Mouse (Mus musculus) naive thymus-derived CD4-positive, alpha-beta T cell, adult 2 months (primary cell): ENCODE measurements around the gene Acsf3.

Experiments
- DNase-seq: peaks from one replicate; pipeline ENCODE4 v3.0.0-alpha.2; 2011; ENCODE audit warnings: low read depth

The Acsf3 gene

GRCm38 (mm10) chr8:122761109-122761508 lies 14.2 kb upstream of the Acsf3 start:
- DNase-seq = no peak

GRCm38 (mm10) chr8:122762731-122763266 lies 12.5 kb upstream of the Acsf3 start:
- no peak for DNase-seq

GRCm38 (mm10) chr8:122763267-122763738 lies 12.0 kb upstream of the Acsf3 start:
- no peak for DNase-seq

DNA sequence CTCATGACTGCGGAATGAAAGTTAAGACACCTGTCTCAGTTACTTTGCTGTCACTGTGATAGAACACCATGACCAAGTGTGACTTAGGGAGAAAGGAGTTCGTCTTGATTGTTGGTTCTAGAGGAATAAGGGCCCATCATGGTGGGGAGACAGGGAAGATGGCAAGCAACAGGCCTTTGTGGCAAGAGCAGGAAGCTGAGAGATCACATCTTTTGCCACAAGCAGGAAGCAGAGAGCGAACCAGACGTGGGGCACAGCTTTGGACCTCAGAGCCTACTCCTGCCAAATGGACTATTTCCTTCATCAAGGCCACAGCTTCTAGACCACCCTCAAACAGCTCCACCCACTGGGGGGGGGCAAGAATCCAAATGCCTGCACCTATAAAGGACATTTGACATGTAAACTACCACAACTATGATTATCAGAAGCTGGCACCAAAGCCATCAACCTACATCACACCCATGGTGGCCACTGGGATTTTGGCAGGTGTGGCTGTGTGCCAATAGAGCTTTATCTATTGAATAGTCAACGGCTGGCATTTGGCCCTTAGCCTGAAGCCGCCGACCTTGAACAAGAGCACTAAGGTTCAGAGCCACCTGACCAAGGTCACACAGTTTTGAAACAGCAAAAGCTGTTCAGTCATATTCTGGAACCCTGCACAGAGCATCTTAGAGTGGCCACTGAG lies 10.4 kb upstream of the Acsf3 start:
- no peak for DNase-seq

DNA sequence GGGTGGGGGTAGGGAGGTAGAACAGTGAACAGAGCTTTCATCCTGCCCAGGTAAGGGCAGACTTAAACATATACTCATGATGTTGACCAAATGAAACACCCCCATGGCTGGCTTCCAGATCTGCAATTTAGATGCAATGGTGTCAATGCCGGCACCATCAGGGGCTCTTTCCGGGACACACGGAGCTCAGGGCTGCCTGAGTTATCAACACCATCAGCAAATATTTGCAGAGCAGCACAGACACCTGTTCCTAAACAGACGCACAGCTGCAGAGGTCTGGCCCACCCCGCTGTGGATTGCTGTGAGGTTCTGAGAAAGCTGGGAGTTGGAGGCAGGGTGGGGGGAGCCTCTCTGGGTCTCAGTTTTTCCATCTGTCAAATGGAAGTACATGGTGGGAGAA lies 9.1 kb upstream of the Acsf3 start:
- no peak for DNase-seq

DNA sequence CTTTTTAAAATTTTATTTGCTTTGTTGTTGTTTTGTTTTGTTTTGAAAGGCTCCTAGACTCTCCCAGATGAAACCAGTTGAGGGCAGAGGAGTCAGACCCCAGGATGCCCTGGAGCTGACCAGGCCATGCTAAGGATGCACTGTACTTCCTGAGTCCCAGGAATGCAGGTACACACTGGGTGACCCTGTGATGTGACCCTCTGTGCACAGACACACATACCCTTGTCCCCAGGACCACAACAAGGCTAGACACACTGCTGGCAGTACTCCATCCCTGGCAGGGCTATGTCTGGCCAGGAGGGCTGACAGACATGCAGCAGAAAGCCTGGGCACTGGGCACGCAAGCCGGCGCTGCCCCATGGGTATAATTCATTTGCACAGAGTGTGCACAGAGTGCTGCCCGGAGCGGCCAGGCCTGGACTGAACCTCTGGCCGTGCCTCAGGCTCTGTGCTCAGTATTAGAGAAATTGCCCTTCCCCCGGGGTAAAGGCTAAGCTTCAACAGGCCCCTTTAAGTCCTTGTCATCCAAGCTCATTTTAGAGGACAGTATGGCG lies 8.6 kb upstream of the Acsf3 start:
- no peak for DNase-seq

DNA sequence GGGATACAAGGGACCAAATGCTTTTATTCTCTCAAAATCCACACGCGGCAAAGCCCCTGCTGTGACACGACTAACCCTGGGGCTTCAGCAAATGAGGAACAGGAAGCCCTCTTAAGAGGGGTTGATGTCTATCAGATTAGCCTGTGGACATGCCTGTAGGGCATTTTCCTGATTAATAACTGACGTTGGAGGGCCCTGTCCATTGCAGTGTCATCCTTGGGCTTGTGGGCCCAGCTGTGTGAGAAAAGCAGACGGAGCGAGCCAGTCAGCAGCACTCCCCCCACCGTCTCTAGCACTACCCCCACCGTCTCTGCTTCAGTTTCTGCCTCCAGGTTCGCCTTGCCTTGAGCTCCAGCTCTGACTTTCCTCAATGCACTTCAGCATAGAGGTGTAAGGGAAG lies 8.1 kb upstream of the Acsf3 start:
- DNase-seq = no peak

DNA sequence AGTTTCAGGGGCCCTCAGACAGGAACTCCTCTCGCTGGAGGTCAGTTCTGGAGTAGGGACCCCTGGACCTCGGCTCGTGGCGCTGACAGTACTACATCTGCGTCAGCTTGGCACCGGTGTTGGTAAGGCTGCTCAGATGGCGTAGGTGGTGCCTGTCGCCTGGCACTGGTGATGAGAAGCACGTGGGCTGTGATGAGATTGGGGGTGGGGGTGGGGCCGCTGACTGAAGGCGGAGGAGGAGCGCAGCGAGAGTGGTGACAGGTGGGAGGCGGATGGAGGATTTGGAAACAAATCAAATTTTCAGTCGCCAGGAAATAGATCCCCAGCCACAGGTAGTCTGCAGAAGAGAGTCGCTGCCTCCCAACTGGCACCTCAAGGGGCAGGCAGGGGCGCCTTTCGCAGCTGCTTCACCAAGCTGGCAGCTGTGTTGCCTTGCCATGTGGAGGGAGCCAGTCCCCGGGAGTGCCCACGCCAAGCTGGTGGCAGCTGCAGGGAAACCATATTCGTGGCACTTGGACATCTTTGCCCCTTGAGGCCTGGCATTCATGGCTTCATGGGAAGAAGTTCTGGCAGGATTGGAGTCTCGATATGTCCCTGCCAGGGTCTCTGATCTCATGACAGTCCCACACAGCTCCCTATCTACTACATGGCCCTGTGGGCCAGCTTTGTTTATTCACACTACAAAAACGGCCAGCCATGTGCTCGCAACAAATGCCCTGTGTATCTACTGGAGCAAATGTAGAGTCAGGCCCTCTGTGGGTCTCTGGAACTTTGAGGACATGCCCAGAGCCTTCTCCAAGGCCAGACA lies 5.8 kb upstream of the Acsf3 start:
- DNase-seq = peak; percentile 65

GRCm38 (mm10) chr8:122772431-122773060 lies 2.7 kb upstream of the Acsf3 start:
- DNase-seq = no peak

GRCm38 (mm10) chr8:122777701-122778100 lies 2.4 kb downstream of the Acsf3 start:
- DNase-seq = no peak

DNA sequence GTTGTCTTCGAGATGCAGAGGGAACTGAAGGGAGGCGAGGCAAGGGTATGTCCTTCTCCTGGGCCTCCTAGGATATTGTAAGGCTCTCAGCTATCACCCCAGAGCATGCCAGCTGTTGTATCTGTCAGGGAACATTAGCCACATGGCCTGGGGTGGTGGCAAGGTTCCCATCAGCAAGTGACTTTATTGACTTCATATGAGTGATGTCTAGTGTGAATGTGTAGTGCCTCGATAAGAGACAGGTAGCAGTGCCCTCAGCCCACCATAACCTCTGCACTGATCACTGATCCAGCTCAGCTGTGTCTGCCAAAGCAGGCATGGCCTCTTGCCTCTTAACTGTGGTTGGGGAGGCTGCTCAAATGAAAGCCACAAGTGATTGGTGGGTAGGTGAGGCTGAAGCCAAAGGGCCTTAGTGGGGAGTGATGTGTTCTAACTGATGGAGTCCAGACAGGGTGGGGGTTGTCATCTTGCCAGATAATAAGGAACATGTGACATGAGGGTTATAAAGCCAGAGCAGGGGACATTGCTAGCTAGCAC lies 3.5 kb downstream of the Acsf3 start:
- no peak for DNase-seq

DNA sequence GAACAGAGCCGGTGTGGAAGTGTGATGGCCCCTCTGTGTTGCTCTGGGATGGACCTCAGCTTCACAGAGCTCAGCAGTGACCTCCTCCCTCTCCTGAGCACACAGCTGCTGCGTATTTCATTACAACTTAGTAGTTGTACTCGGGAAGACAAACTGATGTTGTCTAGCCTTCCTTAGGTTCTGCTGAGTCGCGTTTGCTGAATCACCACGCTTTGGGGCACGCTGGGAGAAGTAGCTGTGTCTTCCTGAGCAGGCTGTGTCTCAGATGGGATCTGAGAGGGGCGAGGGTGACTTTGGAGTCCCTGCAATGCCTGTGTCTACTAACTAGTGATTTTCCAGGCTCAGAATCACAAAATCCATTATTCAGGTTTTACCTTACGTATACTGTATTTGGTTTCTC lies 4.0 kb downstream of the Acsf3 start:
- no peak for DNase-seq

GRCm38 (mm10) chr8:122784756-122785155 lies 9.5 kb downstream of the Acsf3 start:
- no peak for DNase-seq

- no peak for DNase-seq
These were observed 14.5 kb downstream of the Acsf3 start for GRCm38 (mm10) chr8:122789796-122790195.

GRCm38 (mm10) chr8:122793375-122794174 lies 18.3 kb downstream of the Acsf3 start:
- no peak for DNase-seq

GRCm38 (mm10) chr8:122794175-122794454 lies 18.8 kb downstream of the Acsf3 start:
- no peak for DNase-seq

- no peak for DNase-seq
These were observed 28.8 kb downstream of the Acsf3 start for GRCm38 (mm10) chr8:122803906-122804761.

GRCm38 (mm10) chr8:122805349-122805748 lies 30.1 kb downstream of the Acsf3 start:
- DNase-seq = no peak

GRCm38 (mm10) chr8:122806956-122807538 lies 31.8 kb downstream of the Acsf3 start:
- no peak for DNase-seq

DNA sequence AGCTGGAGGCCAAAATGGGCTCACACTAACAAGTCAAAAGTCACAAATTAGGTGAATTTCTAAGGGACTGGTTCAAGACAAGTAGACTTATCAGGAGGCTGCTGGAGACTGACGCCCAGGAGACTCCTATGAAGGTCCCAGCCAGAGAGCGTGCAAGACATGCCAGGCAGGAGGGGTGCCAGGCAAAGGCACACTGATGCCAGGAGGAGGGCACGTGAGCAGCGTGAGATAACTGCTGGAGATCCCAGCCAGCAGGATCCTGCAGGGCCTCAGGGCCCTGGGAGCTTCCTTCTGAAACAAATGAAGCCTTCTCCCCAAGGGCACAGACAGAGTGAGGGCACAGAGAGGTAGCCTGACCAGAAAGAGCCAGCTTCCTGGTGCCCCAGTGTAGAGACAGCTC lies 32.6 kb downstream of the Acsf3 start:
- DNase-seq = no peak
